Mouse (Mus musculus): ENCODE results near the gene Nxpe3. TPM values are rescaled to one million over a fixed set of nuclear protein-coding genes. Genes with fewer than 3 reads are reported as not detected.

Nxpe3 gene
- polyA plus RNA-seq, 1 experiment from 2014 or later, result 2.1 TPM

- Histone ChIP-seq H3K4me2 (replicated peaks; ENCODE audit: low read depth, low read length) (no peak overlapping the region), H3K4me3 (ENCODE audit: low read length) (no peak overlapping the region), H3K27me3 (ENCODE audit: insufficient read depth, low read length) (no peaks in the 10 kb centered on the region), H3K36me3 (ENCODE audit: insufficient read depth, low read length) (peaks cover 65% of the 10 kb centered on the region), H3K27ac (ENCODE audit: low read length) (no peak overlapping the region; the same call in 1 of the 2 replicates), H3K4me1 (ENCODE audit: insufficient read depth, low read length) (peaks cover 28% of the 10 kb centered on the region), H3K9me3 (ENCODE audit: low read length) (peaks cover 4% of the 10 kb centered on the region), H3K9ac (replicated peaks; ENCODE audit: low read length) (no peak overlapping the region)
- peak; percentile 64 for ATAC-seq (ENCODE audit: low FRiP score, low TSS enrichment)
- WGBS, result 76% methylated on average over 13 of the region's 13 CpGs
Measured at GRCm38 (mm10) chr16:55816202-55816941, 78.7 kb downstream of the Nxpe3 start.

GRCm38 (mm10) chr16:55815466-55815865, 79.6 kb downstream of the Nxpe3 start:
- Histone ChIP-seq H3K27ac (ENCODE audit: low read length) (no peak overlapping the region), H3K36me3 (ENCODE audit: insufficient read depth, low read length) (peaks cover 69% of the 10 kb centered on the region)

GRCm38 (mm10) chr16:55814686-55815085, 80.4 kb downstream of the Nxpe3 start:
- no peak for ATAC-seq (ENCODE audit: low FRiP score, low TSS enrichment)
- WGBS, result 94% methylated on average over 6 of the region's 6 CpGs

More at GRCm38 (mm10) chr16:55815466-55815865, 79.6 kb downstream of the Nxpe3 start:
- peaks cover 24% of the 10 kb centered on the region for H3K4me1 ChIP-seq (ENCODE audit: insufficient read depth, low read length)
- H3K27me3 ChIP-seq (ENCODE audit: insufficient read depth, low read length), result no peaks in the 10 kb centered on the region
- H3K4me3 ChIP-seq (ENCODE audit: low read length), result no peak overlapping the region
- ATAC-seq (ENCODE audit: low FRiP score, low TSS enrichment), result no peak
- peaks cover 4% of the 10 kb centered on the region for H3K9me3 ChIP-seq (ENCODE audit: low read length)
- no peak overlapping the region for H3K9ac ChIP-seq (replicated peaks; ENCODE audit: low read length)
- H3K4me2 ChIP-seq (replicated peaks; ENCODE audit: low read depth, low read length), result no peak overlapping the region
- 83% methylated on average over 14 of the region's 14 CpGs for WGBS

GRCm38 (mm10) chr16:55813916-55814315, 81.2 kb downstream of the Nxpe3 start:
- H3K36me3 ChIP-seq (ENCODE audit: insufficient read depth, low read length), result peaks cover 72% of the 10 kb centered on the region
- no peak overlapping the region for H3K4me2 ChIP-seq (replicated peaks; ENCODE audit: low read depth, low read length)
- H3K27ac ChIP-seq (ENCODE audit: low read length), result no peak overlapping the region
- H3K4me3 ChIP-seq (ENCODE audit: low read length), result no peak overlapping the region
- 70% methylated on average over 15 of the region's 15 CpGs for WGBS
- H3K4me1 ChIP-seq (ENCODE audit: insufficient read depth, low read length), result peaks cover 10% of the 10 kb centered on the region
- H3K27me3 ChIP-seq (ENCODE audit: insufficient read depth, low read length), result no peaks in the 10 kb centered on the region
- ATAC-seq (ENCODE audit: low FRiP score, low TSS enrichment), result no peak
- peaks cover 4% of the 10 kb centered on the region for H3K9me3 ChIP-seq (ENCODE audit: low read length)
- no peak overlapping the region for H3K9ac ChIP-seq (replicated peaks; ENCODE audit: low read length)

More at GRCm38 (mm10) chr16:55814686-55815085, 80.4 kb downstream of the Nxpe3 start:
- Histone ChIP-seq H3K27ac (ENCODE audit: low read length) (no peak overlapping the region), H3K36me3 (ENCODE audit: insufficient read depth, low read length) (peaks cover 72% of the 10 kb centered on the region), H3K9me3 (ENCODE audit: low read length) (peaks cover 4% of the 10 kb centered on the region), H3K4me1 (ENCODE audit: insufficient read depth, low read length) (peaks cover 18% of the 10 kb centered on the region), H3K9ac (replicated peaks; ENCODE audit: low read length) (no peak overlapping the region), H3K4me2 (replicated peaks; ENCODE audit: low read depth, low read length) (no peak overlapping the region), H3K27me3 (ENCODE audit: insufficient read depth, low read length) (no peaks in the 10 kb centered on the region), H3K4me3 (ENCODE audit: low read length) (no peak overlapping the region)

- 93% methylated on average over 6 of the region's 6 CpGs for WGBS
- Histone ChIP-seq H3K4me1 (ENCODE audit: insufficient read depth, low read length) (0 out of 2 replicates have a peak, but pooled peaks cover 4% of the 10 kb centered on the region), H3K9ac (replicated peaks; ENCODE audit: low read length) (no peak overlapping the region), H3K4me3 (ENCODE audit: low read length) (no peak overlapping the region), H3K9me3 (ENCODE audit: low read length) (peaks cover 4% of the 10 kb centered on the region), H3K27me3 (ENCODE audit: insufficient read depth, low read length) (no peaks in the 10 kb centered on the region), H3K4me2 (replicated peaks; ENCODE audit: low read depth, low read length) (no peak overlapping the region), H3K27ac (ENCODE audit: low read length) (no peak overlapping the region), H3K36me3 (ENCODE audit: insufficient read depth, low read length) (peaks cover 55% of the 10 kb centered on the region)
- no peak for ATAC-seq (ENCODE audit: low FRiP score, low TSS enrichment)
Measured at GRCm38 (mm10) chr16:55811792-55812191, 83.3 kb downstream of the Nxpe3 start.

GRCm38 (mm10) chr16:55809779-55810514, 85.1 kb downstream of the Nxpe3 start:
- Histone ChIP-seq H3K27ac (ENCODE audit: low read length) (no peak overlapping the region), H3K36me3 (ENCODE audit: insufficient read depth, low read length) (peaks cover 37% of the 10 kb centered on the region), H3K4me3 (ENCODE audit: low read length) (no peak overlapping the region), H3K4me2 (replicated peaks; ENCODE audit: low read depth, low read length) (no peak overlapping the region), H3K9me3 (ENCODE audit: low read length) (no peaks in the 10 kb centered on the region), H3K27me3 (ENCODE audit: insufficient read depth, low read length) (no peaks in the 10 kb centered on the region), H3K4me1 (ENCODE audit: insufficient read depth, low read length) (no peaks in the 10 kb centered on the region), H3K9ac (replicated peaks; ENCODE audit: low read length) (no peak overlapping the region)
- ATAC-seq (ENCODE audit: low FRiP score, low TSS enrichment), result peak; percentile 35; the same call in 1 of the 2 replicates
- WGBS, result 92% methylated on average over 9 of the region's 9 CpGs

- Histone ChIP-seq H3K4me2 (replicated peaks; ENCODE audit: low read depth, low read length) (no peak overlapping the region), H3K4me3 (ENCODE audit: low read length) (no peak overlapping the region), H3K36me3 (ENCODE audit: insufficient read depth, low read length) (peaks cover 31% of the 10 kb centered on the region), H3K9ac (replicated peaks; ENCODE audit: low read length) (no peak overlapping the region), H3K4me1 (ENCODE audit: insufficient read depth, low read length) (no peaks in the 10 kb centered on the region), H3K27ac (ENCODE audit: low read length) (no peak overlapping the region), H3K9me3 (ENCODE audit: low read length) (no peaks in the 10 kb centered on the region), H3K27me3 (ENCODE audit: insufficient read depth, low read length) (no peaks in the 10 kb centered on the region)
- ATAC-seq (ENCODE audit: low FRiP score, low TSS enrichment), result no peak
- 95% methylated on average over 6 of the region's 6 CpGs for WGBS
Measured at GRCm38 (mm10) chr16:55809345-55809744, 85.7 kb downstream of the Nxpe3 start.

GRCm38 (mm10) chr16:55807505-55807932, 87.6 kb downstream of the Nxpe3 start:
- H3K4me3 ChIP-seq (ENCODE audit: low read length), result no peak overlapping the region
- H3K4me2 ChIP-seq (replicated peaks; ENCODE audit: low read depth, low read length), result no peak overlapping the region
- H3K4me1 ChIP-seq (ENCODE audit: insufficient read depth, low read length), result no peaks in the 10 kb centered on the region
- 80% methylated on average over 6 of the region's 6 CpGs for WGBS
- peaks cover 14% of the 10 kb centered on the region for H3K36me3 ChIP-seq (ENCODE audit: insufficient read depth, low read length)
- no peak overlapping the region for H3K9ac ChIP-seq (replicated peaks; ENCODE audit: low read length)
- H3K9me3 ChIP-seq (ENCODE audit: low read length), result no peaks in the 10 kb centered on the region
- ATAC-seq (ENCODE audit: low FRiP score, low TSS enrichment), result no peak
- no peak overlapping the region for H3K27ac ChIP-seq (ENCODE audit: low read length)
- H3K27me3 ChIP-seq (ENCODE audit: insufficient read depth, low read length), result no peaks in the 10 kb centered on the region

GRCm38 (mm10) chr16:55804799-55805198, 90.3 kb downstream of the Nxpe3 start:
- H3K27ac ChIP-seq (ENCODE audit: low read length), result no peak overlapping the region
- no peak overlapping the region for H3K9ac ChIP-seq (replicated peaks; ENCODE audit: low read length)
- ATAC-seq (ENCODE audit: low FRiP score, low TSS enrichment), result no peak
- H3K9me3 ChIP-seq (ENCODE audit: low read length), result no peaks in the 10 kb centered on the region
- H3K27me3 ChIP-seq (ENCODE audit: insufficient read depth, low read length), result no peaks in the 10 kb centered on the region
- H3K36me3 ChIP-seq (ENCODE audit: insufficient read depth, low read length), result no peaks in the 10 kb centered on the region
- no peak overlapping the region for H3K4me2 ChIP-seq (replicated peaks; ENCODE audit: low read depth, low read length)
- 83% methylated on average over 1 of the region's 1 CpGs for WGBS
- no peaks in the 10 kb centered on the region for H3K4me1 ChIP-seq (ENCODE audit: insufficient read depth, low read length)
- no peak overlapping the region for H3K4me3 ChIP-seq (ENCODE audit: low read length)

- no peak overlapping the region for H3K4me3 ChIP-seq (ENCODE audit: low read length)
- H3K36me3 ChIP-seq (ENCODE audit: insufficient read depth, low read length), result no peaks in the 10 kb centered on the region
- no peak overlapping the region for H3K9ac ChIP-seq (replicated peaks; ENCODE audit: low read length)
- no peak overlapping the region for H3K4me2 ChIP-seq (replicated peaks; ENCODE audit: low read depth, low read length)
- no peaks in the 10 kb centered on the region for H3K27me3 ChIP-seq (ENCODE audit: insufficient read depth, low read length)
- no peaks in the 10 kb centered on the region for H3K9me3 ChIP-seq (ENCODE audit: low read length)
- WGBS, result 60% methylated on average over 1 of the region's 1 CpGs
- no peaks in the 10 kb centered on the region for H3K4me1 ChIP-seq (ENCODE audit: insufficient read depth, low read length)
- ATAC-seq (ENCODE audit: low FRiP score, low TSS enrichment), result no peak
- H3K27ac ChIP-seq (ENCODE audit: low read length), result no peak overlapping the region
Measured at GRCm38 (mm10) chr16:55801629-55802028, 93.5 kb downstream of the Nxpe3 start.

Data from kidney, embryonic 16.5 days (tissue).